In genomic region chr2:104442341-104442740, GRCm38 (mm10) we compare ENCODE assay signal across 18 mouse cellular contexts. TPM values are rescaled to one million over a fixed set of nuclear protein-coding genes. Genes with fewer than 3 reads are reported as not detected.
"Had no signal": no experiment of that assay in that cellular context is flagged by ENCODE, and none has a peak within 500 bp of the region (broad histone marks: within the 10 kb centered on the region; RNA-seq: fewer than 3 reads in every experiment).

No protein-coding gene starts in this region.

- H3K4me1 ChIP-seq: lung, embryonic 15.5 days; midbrain, embryonic 13.5 days; midbrain, embryonic 15.5 days; neural tube, embryonic 12.5 days; stomach, embryonic 15.5 days had no signal

- H3K27ac ChIP-seq: lung, embryonic 15.5 days; macrophage; midbrain, embryonic 13.5 days; midbrain, embryonic 15.5 days; neural tube, embryonic 12.5 days; stomach, embryonic 15.5 days; stomach, postnatal 0 days had no signal

- DNase-seq: lung, adult 2 months; lung, postnatal 14 days; lung, postnatal 36 days; right cerebral cortex, postnatal 14 days; thymus, adult 2 months; thymus, postnatal 25 days had no signal

- H3K4me3 ChIP-seq: lung, embryonic 15.5 days; megakaryocyte, embryonic 14.5 days; midbrain, embryonic 13.5 days; midbrain, embryonic 15.5 days; neural tube, embryonic 12.5 days; stomach, embryonic 15.5 days had no signal

- H3K27me3 ChIP-seq: lung, embryonic 15.5 days; megakaryocyte, embryonic 14.5 days; midbrain, embryonic 13.5 days; midbrain, embryonic 15.5 days; neural tube, embryonic 12.5 days; stomach, embryonic 15.5 days had no signal

- ATAC-seq: lung, postnatal 0 days; midbrain, embryonic 13.5 days; midbrain, embryonic 15.5 days had no signal

- H3K9ac ChIP-seq: lung, embryonic 15.5 days; midbrain, embryonic 13.5 days; midbrain, embryonic 15.5 days; neural tube, embryonic 12.5 days; stomach, embryonic 15.5 days had no signal

- H3K9me3 ChIP-seq: lung, embryonic 15.5 days; megakaryocyte, embryonic 14.5 days; midbrain, embryonic 13.5 days; midbrain, embryonic 15.5 days; neural tube, embryonic 12.5 days; stomach, embryonic 15.5 days had no signal

- H3K4me2 ChIP-seq: lung, embryonic 15.5 days; midbrain, embryonic 11.5 days; midbrain, embryonic 13.5 days; midbrain, embryonic 15.5 days; neural tube, embryonic 12.5 days; stomach, embryonic 15.5 days had no signal

RNA-seq across cellular contexts. Expression of gene D430041D05Rik, which starts 31.5 kb away (rescaled TPM):
- total RNA-seq: megakaryocyte progenitor cell, adult 5-6 weeks; monocyte, adult 5-6 weeks had no signal
- polyA plus RNA-seq: macrophage had no signal
